Comparison of ENCODE assay signal across 14 mouse cellular contexts in genomic region chr10:117151676-117152075, GRCm38 (mm10). TPM values are rescaled to one million over a fixed set of nuclear protein-coding genes. Genes with fewer than 3 reads are reported as not detected.
DNase-seq lines count a peak whose midpoint lies in the region; ATAC-seq and TF ChIP-seq lines count a peak whose summit lies in the region.
"Had no signal": no experiment of that assay in that cellular context is flagged by ENCODE, and none has a peak within 500 bp of the region (broad histone marks: within the 10 kb centered on the region; RNA-seq: fewer than 3 reads in every experiment).

No protein-coding gene starts in this region.

- ATAC-seq in embryonic facial prominence, embryonic 11.5 days (replicated peaks; ENCODE audit: insufficient number of reproducible peaks, low FRiP score, low TSS enrichment, low read depth) = no peak
- no peak for ATAC-seq in heart, embryonic 16.5 days (replicated peaks; ENCODE audit: extremely low read depth, insufficient read depth, low FRiP score)
- ATAC-seq in liver, embryonic 11.5 days (replicated peaks; ENCODE audit: low FRiP score) = no peak
- no peak for ATAC-seq in limb, embryonic 14.5 days (ENCODE audit: low FRiP score, low read depth)
- ATAC-seq: midbrain, embryonic 13.5 days had no signal

- no peaks in the 10 kb centered on the region for H3K4me1 ChIP-seq in embryonic facial prominence, embryonic 11.5 days (ENCODE audit: control insufficient read depth, insufficient read depth, low read length)
- peaks cover 39% of the 10 kb centered on the region for H3K4me1 ChIP-seq in embryonic facial prominence, embryonic 10.5 days
- H3K4me1 ChIP-seq in heart, embryonic 16.5 days (ENCODE audit: control insufficient read depth, insufficient read depth, low read length) = peaks cover 29% of the 10 kb centered on the region
- H3K4me1 ChIP-seq in liver, embryonic 11.5 days (replicated peaks; ENCODE audit: control insufficient read depth, insufficient read depth, low read length) = peaks cover 18% of the 10 kb centered on the region
- peaks cover 9% of the 10 kb centered on the region for H3K4me1 ChIP-seq in limb, embryonic 14.5 days (ENCODE audit: control insufficient read depth, insufficient read depth, low read length)

- no peak overlapping the region for H3K9ac ChIP-seq in embryonic facial prominence, embryonic 11.5 days (replicated peaks; ENCODE audit: low read length)
- 0 out of 2 replicates have a peak overlapping the region, but pooled peaks have one; percentile 20 for H3K9ac ChIP-seq in heart, embryonic 16.5 days (ENCODE audit: low read length)
- no peak overlapping the region for H3K9ac ChIP-seq in liver, embryonic 11.5 days (ENCODE audit: low read depth, low read length)
- no peak overlapping the region for H3K9ac ChIP-seq in limb, embryonic 14.5 days (ENCODE audit: low read depth, low read length, severe bottlenecking)
- H3K9ac ChIP-seq: hindbrain, embryonic 15.5 days; midbrain, embryonic 13.5 days had no signal

- no peak overlapping the region for H3K4me2 ChIP-seq in embryonic facial prominence, embryonic 11.5 days (ENCODE audit: low read depth, low read length)
- peak overlapping the region; percentile 44 for H3K4me2 ChIP-seq in heart, embryonic 16.5 days (ENCODE audit: low read depth, low read length)
- peak overlapping the region; percentile 46; the same call in 1 of the 2 replicates for H3K4me2 ChIP-seq in liver, embryonic 11.5 days
- H3K4me2 ChIP-seq in limb, embryonic 14.5 days (replicated peaks; ENCODE audit: low read depth, low read length, severe bottlenecking) = peak overlapping the region; percentile 52; the same call in 1 of the 2 replicates
- H3K4me2 ChIP-seq: hindbrain, embryonic 15.5 days had no signal

- H3K36me3 ChIP-seq in embryonic facial prominence, embryonic 11.5 days (replicated peaks; ENCODE audit: control insufficient read depth, insufficient read depth, low read depth, low read length) = no peaks in the 10 kb centered on the region
- H3K36me3 ChIP-seq in embryonic facial prominence, embryonic 10.5 days (replicated peaks) = no peaks in the 10 kb centered on the region
- no peaks in the 10 kb centered on the region for H3K36me3 ChIP-seq in heart, embryonic 16.5 days (ENCODE audit: control insufficient read depth, insufficient read depth)
- H3K36me3 ChIP-seq in liver, embryonic 11.5 days (ENCODE audit: control insufficient read depth, insufficient read depth, low read length) = no peaks in the 10 kb centered on the region
- H3K36me3 ChIP-seq in limb, embryonic 14.5 days (ENCODE audit: control insufficient read depth, insufficient read depth, low read length) = no peaks in the 10 kb centered on the region
- H3K36me3 ChIP-seq: hindbrain, embryonic 15.5 days; midbrain, embryonic 13.5 days had no signal

- no peaks in the 10 kb centered on the region for H3K9me3 ChIP-seq in embryonic facial prominence, embryonic 11.5 days (replicated peaks; ENCODE audit: control insufficient read depth, low read length)
- H3K9me3 ChIP-seq in embryonic facial prominence, embryonic 10.5 days = no peaks in the 10 kb centered on the region
- no peaks in the 10 kb centered on the region for H3K9me3 ChIP-seq in heart, embryonic 16.5 days (replicated peaks; ENCODE audit: control insufficient read depth, low read length)
- no peaks in the 10 kb centered on the region for H3K9me3 ChIP-seq in liver, embryonic 11.5 days (ENCODE audit: control insufficient read depth, low read length)
- no peaks in the 10 kb centered on the region for H3K9me3 ChIP-seq in limb, embryonic 14.5 days (ENCODE audit: control insufficient read depth, low read length)
- H3K9me3 ChIP-seq: hindbrain, embryonic 15.5 days; midbrain, embryonic 13.5 days had no signal

- 43% methylated on average over 4 of the region's 4 CpGs for WGBS in embryonic facial prominence, embryonic 11.5 days
- WGBS in embryonic facial prominence, embryonic 10.5 days = 43% methylated on average over 4 of the region's 4 CpGs
- whole genome bisulfite sequencing in heart, embryonic 16.5 days = 45% methylated on average over 4 of the region's 4 CpGs
- WGBS in liver, embryonic 11.5 days = 57% methylated on average over 4 of the region's 4 CpGs
- 59% methylated on average over 4 of the region's 4 CpGs for WGBS in limb, embryonic 14.5 days

- peak; percentile 9 for DNase-seq in embryonic facial prominence, embryonic 11.5 days (ENCODE audit: low spot score)
- DNase-seq in embryonic facial prominence, embryonic 10.5 days (ENCODE audit: low spot score) = no peak
- no peak for DNase-seq in heart, adult 9 months (ENCODE audit: low spot score in 2 of 2)
- peak; percentile 28 for DNase-seq in liver, embryonic 11.5 days (ENCODE audit: low spot score)
- DNase-seq in liver = no peak
- no peak for DNase-seq in limb, embryonic 14.5 days (ENCODE audit: low spot score)
- DNase-seq in cerebellum, postnatal 10 days = no peak
- DNase-seq: cerebellum, adult 9-10 months; kidney, postnatal 25 days; lung, postnatal 4 days; thymus, postnatal 4 days had no signal

- TF ChIP-seq POLR2A in limb, embryonic 14.5 days (IDR thresholded peaks at IDR 0.05; ENCODE audit: borderline replicate concordance, extremely low read depth, insufficient read depth, insufficient read length) = no peak

- no peaks in the 10 kb centered on the region for H3K27me3 ChIP-seq in embryonic facial prominence, embryonic 11.5 days (ENCODE audit: control insufficient read depth, insufficient read depth, low read length)
- peaks cover 12% of the 10 kb centered on the region for H3K27me3 ChIP-seq in embryonic facial prominence, embryonic 10.5 days (replicated peaks; ENCODE audit: low read depth, poor library complexity, severe bottlenecking)
- no peaks in the 10 kb centered on the region for H3K27me3 ChIP-seq in heart, embryonic 16.5 days (ENCODE audit: control insufficient read depth, insufficient read depth, low read length)
- H3K27me3 ChIP-seq in liver, embryonic 11.5 days (replicated peaks; ENCODE audit: control insufficient read depth, insufficient read depth, low read length) = no peaks in the 10 kb centered on the region
- no peaks in the 10 kb centered on the region for H3K27me3 ChIP-seq in limb, embryonic 14.5 days (ENCODE audit: control insufficient read depth, insufficient read depth, low read length)

- no peak overlapping the region for H3K4me3 ChIP-seq in embryonic facial prominence, embryonic 11.5 days (ENCODE audit: low read depth, low read length)
- H3K4me3 ChIP-seq in embryonic facial prominence, embryonic 10.5 days = no peak overlapping the region
- no peak overlapping the region; the same call in 1 of the 2 replicates for H3K4me3 ChIP-seq in heart, embryonic 16.5 days (ENCODE audit: low read length)
- H3K4me3 ChIP-seq in liver, embryonic 11.5 days (ENCODE audit: low read depth, low read length) = 0 out of 2 replicates have a peak overlapping the region, but pooled peaks have one; percentile 14
- no peak overlapping the region for H3K4me3 ChIP-seq in limb, embryonic 14.5 days (replicated peaks; ENCODE audit: low read length)
- H3K4me3 ChIP-seq: hindbrain, embryonic 15.5 days; midbrain, embryonic 13.5 days had no signal

- H3K27ac ChIP-seq in embryonic facial prominence, embryonic 11.5 days (replicated peaks; ENCODE audit: low read depth, low read length) = no peak overlapping the region
- no peak overlapping the region; the same call in 1 of the 2 replicates for H3K27ac ChIP-seq in embryonic facial prominence, embryonic 10.5 days (replicated peaks)
- no peak overlapping the region; the same call in 1 of the 2 replicates for H3K27ac ChIP-seq in heart, embryonic 16.5 days (ENCODE audit: low read length)
- H3K27ac ChIP-seq in liver, embryonic 11.5 days (ENCODE audit: low read depth, low read length) = peak overlapping the region; percentile 22; the same call in 1 of the 2 replicates
- no peak overlapping the region for H3K27ac ChIP-seq in limb, embryonic 14.5 days (replicated peaks; ENCODE audit: low read depth, low read length)
- H3K27ac ChIP-seq: hindbrain, embryonic 15.5 days; midbrain, embryonic 13.5 days had no signal

RNA-seq across cellular contexts. Expression of gene Frs2, which starts 3.3 kb away (rescaled TPM):
- 25.5 and 28.2 TPM in 2 replicates for polyA plus RNA-seq in embryonic facial prominence, embryonic 11.5 days (2014; fragmentation: Nextera tagmentation; extraction: Ambion mirVana)
- 20.4 and 21.6 TPM in 2 replicates for polyA plus RNA-seq in embryonic facial prominence, embryonic 10.5 days (2016; fragmentation: Nextera tagmentation; extraction: Ambion mirVana)
- polyA plus RNA-seq in heart, embryonic 16.5 days (2015; fragmentation: Nextera tagmentation; extraction: Ambion mirVana) = 16.1 and 17.5 TPM in 2 replicates
- polyA plus RNA-seq in liver, embryonic 11.5 days (2014; fragmentation: Nextera tagmentation; extraction: Ambion mirVana) = 21.3 and 23.5 TPM in 2 replicates
- 36.6 and 44.1 TPM in 2 replicates for polyA plus RNA-seq in limb, embryonic 14.5 days (2012; rRNA removed)
- 29.1 and 32.8 TPM in 2 replicates for polyA plus RNA-seq in limb, embryonic 14.5 days (2014; fragmentation: Nextera tagmentation; extraction: Ambion mirVana)

Comparison
In these comparisons a context has a peak if more than half of its experiments do, and no peak if none do; other contexts are left out.
1. DNase-seq: peak in embryonic facial prominence, embryonic 11.5 days (single experiment) and liver, embryonic 11.5 days (single experiment); none in embryonic facial prominence, embryonic 10.5 days (single experiment), heart, adult 9 months (0 of 2), liver (single experiment), limb, embryonic 14.5 days (single experiment) and cerebellum, postnatal 10 days (0 of 2).